ENCODE assay signal across 24 mouse cellular contexts in the genomic region with DNA sequence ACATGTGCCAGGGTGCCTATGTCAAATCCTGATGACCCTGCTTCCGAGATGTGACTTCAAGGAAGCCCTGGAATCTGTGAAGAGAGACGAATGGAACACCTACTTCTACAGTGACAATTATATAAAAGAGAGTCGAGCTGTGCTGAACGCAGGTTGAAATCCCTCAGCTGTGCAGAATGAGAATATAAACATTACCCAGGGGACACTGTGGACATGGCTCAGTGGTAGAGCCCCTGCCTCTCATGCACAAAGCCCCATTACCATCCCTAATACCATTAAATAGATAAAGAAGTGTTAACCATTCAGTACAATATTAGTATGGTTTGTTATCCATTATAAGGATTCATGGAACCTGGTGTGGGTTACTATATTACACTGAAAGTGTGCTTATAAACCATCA. TPM values are rescaled to one million over a fixed set of nuclear protein-coding genes. Genes with fewer than 3 reads are reported as not detected.
A peak's percentile ranks its signal among the peaks of the same experiment; 100 is the strongest.
DNase-seq lines count a peak whose midpoint lies in the region; ATAC-seq and TF ChIP-seq lines count a peak whose summit lies in the region.
"Had no signal": no experiment of that assay in that cellular context is flagged by ENCODE, and none has a peak within 500 bp of the region (broad histone marks: within the 10 kb centered on the region; RNA-seq: fewer than 3 reads in every experiment).

No protein-coding gene starts in this region.

- in situ Hi-C loops in CH12.LX (cut with MboI; ENCODE audit: low pct_ligation_motif_present, low pct_unique_long_range_greater_than_20kb, low sequenced_read_pairs): loop anchor here (10.0 kb wide), 1 partner anchor 98 kb away; no protein-coding TSS in a partner anchor

- TF ChIP-seq CTCF in liver, postnatal 0 days (IDR thresholded peaks at IDR 0.05; ENCODE audit: low read depth): no peak
- no peak for TF ChIP-seq CTCF in CH12.LX (conservative IDR thresholded peaks at IDR 0.05 in 1 of 2, IDR thresholded peaks at IDR 0.05 in 1 of 2; ENCODE audit: low read depth in 2 of 2, low read length in 2 of 2)

- H3K4me2 ChIP-seq in hindbrain, embryonic 12.5 days (replicated peaks): no peak overlapping the region
- no peak overlapping the region for H3K4me2 ChIP-seq in hindbrain, embryonic 11.5 days (replicated peaks; ENCODE audit: low read depth, low read length)
- no peak overlapping the region for H3K4me2 ChIP-seq in liver, postnatal 0 days (ENCODE audit: low read depth, low read length)
- H3K4me2 ChIP-seq in CH12.LX (ENCODE audit: insufficient read depth, low read depth, poor library complexity, severe bottlenecking): peak overlapping the region; percentile 88
- no peak overlapping the region for H3K4me2 ChIP-seq in neural tube, embryonic 13.5 days
- H3K4me2 ChIP-seq: embryonic facial prominence, embryonic 13.5 days; forebrain, embryonic 12.5 days; forebrain, embryonic 15.5 days; heart, embryonic 12.5 days; heart, embryonic 15.5 days; intestine, embryonic 15.5 days had no signal

- no peak overlapping the region for H3K4me3 ChIP-seq in hindbrain, embryonic 12.5 days
- H3K4me3 ChIP-seq in hindbrain, embryonic 11.5 days (ENCODE audit: low read depth, low read length): no peak overlapping the region
- H3K4me3 ChIP-seq in liver, postnatal 0 days (ENCODE audit: low read depth, low read length): no peak overlapping the region
- H3K4me3 ChIP-seq in CH12.LX (replicated peaks in 1 of 3; ENCODE audit: low read depth in 2 of 3, low read length in 2 of 3, poor library complexity in 1 of 3): peak overlapping the region; percentile 3 to 35 (median 14)
- H3K4me3 ChIP-seq in neural tube, embryonic 13.5 days: no peak overlapping the region
- H3K4me3 ChIP-seq: embryonic facial prominence, embryonic 10.5 days; embryonic facial prominence, embryonic 13.5 days; erythroblast, embryonic 14.5 days; forebrain, embryonic 12.5 days; forebrain, embryonic 15.5 days; heart, embryonic 12.5 days; heart, embryonic 15.5 days; hindbrain, embryonic 10.5 days; intestine, embryonic 15.5 days had no signal

- dilution Hi-C loops in CH12.LX (cut with MboI; ENCODE audit: extremely low pct_ligation_motif_present, extremely low pct_unique_long_range_greater_than_20kb, low sequenced_read_pairs): no loop called here

- TF ChIP-seq RAD21 in CH12.LX (IDR thresholded peaks at IDR 0.05; ENCODE audit: low read depth, low read length): no peak

- no peaks in the 10 kb centered on the region for H3K27me3 ChIP-seq in hindbrain, embryonic 12.5 days
- H3K27me3 ChIP-seq in hindbrain, embryonic 11.5 days (ENCODE audit: control insufficient read depth, insufficient read depth, low read length): no peaks in the 10 kb centered on the region
- H3K27me3 ChIP-seq in liver, postnatal 0 days (ENCODE audit: insufficient read depth, low read length): no peaks in the 10 kb centered on the region
- no peaks in the 10 kb centered on the region for H3K27me3 ChIP-seq in CH12.LX (replicated peaks)
- no peaks in the 10 kb centered on the region for H3K27me3 ChIP-seq in neural tube, embryonic 13.5 days
- H3K27me3 ChIP-seq: embryonic facial prominence, embryonic 13.5 days; forebrain, embryonic 12.5 days; forebrain, embryonic 15.5 days; heart, embryonic 12.5 days; heart, embryonic 15.5 days; intestine, embryonic 15.5 days had no signal

- 0 out of 2 replicates have a peak overlapping the region, but pooled peaks have one; percentile 4 for H3K27ac ChIP-seq in hindbrain, embryonic 12.5 days
- H3K27ac ChIP-seq in hindbrain, embryonic 11.5 days (ENCODE audit: low read depth, low read length): no peak overlapping the region
- peak overlapping the region; percentile 62 for H3K27ac ChIP-seq in liver, postnatal 0 days (ENCODE audit: low read depth)
- peak overlapping the region; percentile 96 for H3K27ac ChIP-seq in CH12.LX (ENCODE audit: insufficient read depth, low read depth)
- peak overlapping the region; percentile 67 for H3K27ac ChIP-seq in neural tube, embryonic 13.5 days (replicated peaks)
- H3K27ac ChIP-seq: embryonic facial prominence, embryonic 10.5 days; embryonic facial prominence, embryonic 13.5 days; forebrain, embryonic 12.5 days; heart, embryonic 15.5 days; hindbrain, embryonic 10.5 days; intestine, embryonic 15.5 days had no signal

- H3K9ac ChIP-seq in hindbrain, embryonic 12.5 days: no peak overlapping the region
- H3K9ac ChIP-seq in hindbrain, embryonic 11.5 days (ENCODE audit: low read depth, low read length): no peak overlapping the region
- no peak overlapping the region for H3K9ac ChIP-seq in liver, postnatal 0 days (replicated peaks)
- H3K9ac ChIP-seq in CH12.LX (ENCODE audit: insufficient read depth, low read depth): peak overlapping the region; percentile 73
- no peak overlapping the region for H3K9ac ChIP-seq in neural tube, embryonic 13.5 days
- H3K9ac ChIP-seq: embryonic facial prominence, embryonic 13.5 days; forebrain, embryonic 12.5 days; heart, embryonic 12.5 days; heart, embryonic 15.5 days; intestine, embryonic 15.5 days had no signal

- WGBS in hindbrain, embryonic 12.5 days: 73% methylated on average over 4 of the region's 4 CpGs
- WGBS in hindbrain, embryonic 11.5 days: 84% methylated on average over 4 of the region's 4 CpGs
- 69% methylated on average over 4 of the region's 4 CpGs for WGBS in liver, postnatal 0 days (ENCODE audit: insufficient replicate concordance)
- WGBS in neural tube, embryonic 13.5 days: 50% methylated on average over 4 of the region's 4 CpGs

- H3K9me3 ChIP-seq in hindbrain, embryonic 12.5 days (replicated peaks): no peaks in the 10 kb centered on the region
- H3K9me3 ChIP-seq in hindbrain, embryonic 11.5 days (ENCODE audit: control insufficient read depth, low read length): no peaks in the 10 kb centered on the region
- H3K9me3 ChIP-seq in liver, postnatal 0 days (ENCODE audit: low read length): no peaks in the 10 kb centered on the region
- peaks cover 10% of the 10 kb centered on the region for H3K9me3 ChIP-seq in CH12.LX (replicated peaks; ENCODE audit: low read length)
- H3K9me3 ChIP-seq in neural tube, embryonic 13.5 days: no peaks in the 10 kb centered on the region
- H3K9me3 ChIP-seq: embryonic facial prominence, embryonic 10.5 days; embryonic facial prominence, embryonic 13.5 days; forebrain, embryonic 12.5 days; forebrain, embryonic 15.5 days; heart, embryonic 12.5 days; heart, embryonic 15.5 days; hindbrain, embryonic 10.5 days; intestine, embryonic 15.5 days had no signal

- H3K36me3 ChIP-seq in hindbrain, embryonic 12.5 days: no peaks in the 10 kb centered on the region
- no peaks in the 10 kb centered on the region for H3K36me3 ChIP-seq in hindbrain, embryonic 11.5 days (ENCODE audit: control insufficient read depth, insufficient read depth, low read length)
- no peaks in the 10 kb centered on the region for H3K36me3 ChIP-seq in liver, postnatal 0 days (replicated peaks; ENCODE audit: insufficient read depth, low read length)
- H3K36me3 ChIP-seq in CH12.LX (replicated peaks in 1 of 2; ENCODE audit: control insufficient read depth in 1 of 2, insufficient read depth in 1 of 2, low read length in 1 of 2): peaks cover 37 to 92% of the 10 kb centered on the region in 2 experiments
- H3K36me3 ChIP-seq in neural tube, embryonic 13.5 days: no peaks in the 10 kb centered on the region
- H3K36me3 ChIP-seq: embryonic facial prominence, embryonic 10.5 days; embryonic facial prominence, embryonic 13.5 days; forebrain, embryonic 12.5 days; forebrain, embryonic 15.5 days; G1E; heart, embryonic 12.5 days; heart, embryonic 15.5 days; hindbrain, embryonic 10.5 days; intestine, embryonic 15.5 days had no signal

- TF ChIP-seq POLR2A in CH12.LX (IDR thresholded peaks at IDR 0.05; ENCODE audit: low read depth, low read length): no peak

- no peak for ATAC-seq in hindbrain, embryonic 12.5 days (ENCODE audit: low FRiP score)
- no peak for ATAC-seq in hindbrain, embryonic 11.5 days (ENCODE audit: low FRiP score)
- no peak for ATAC-seq in liver, postnatal 0 days
- ATAC-seq in neural tube, embryonic 13.5 days (ENCODE audit: low read depth): peak; percentile 71; the same call in 1 of the 2 replicates
- ATAC-seq: activated CD4-positive, CD25-positive, alpha-beta regulatory T cell, adult 4 months; forebrain, embryonic 15.5 days; intestine, embryonic 15.5 days had no signal

- no peak for TF ChIP-seq EP300 in liver, postnatal 0 days (IDR thresholded peaks at IDR 0.05; ENCODE audit: low read depth)
- no peak for TF ChIP-seq EP300 in CH12.LX (IDR thresholded peaks at IDR 0.05; ENCODE audit: low read length)

- DNase-seq in hindbrain, embryonic 11.5 days (ENCODE audit: low spot score): no peak
- DNase-seq in liver, postnatal 0 days: no peak
- DNase-seq in liver: no peak
- DNase-seq in CH12.LX (ENCODE audit: extremely low read depth): no peak
- DNase-seq in left cerebral cortex, adult 9 months (ENCODE audit: low spot score in 2 of 2): no peak
- no peak for DNase-seq in urinary bladder, adult 18-20 months (ENCODE audit: low spot score in 2 of 2)
- DNase-seq: adrenal gland, adult 8-10 months; adrenal gland, postnatal 25 days; embryo, embryonic 11 days; heart, adult 18-20 months; heart, postnatal 10 days had no signal

- H3K79me2 ChIP-seq in CH12.LX (replicated peaks; ENCODE audit: control insufficient read depth, extremely low read depth, insufficient read depth, poor library complexity, severe bottlenecking): peaks cover 96% of the 10 kb centered on the region

- peaks cover 5% of the 10 kb centered on the region; the same call in 1 of the 2 replicates for H3K4me1 ChIP-seq in hindbrain, embryonic 12.5 days
- no peaks in the 10 kb centered on the region for H3K4me1 ChIP-seq in hindbrain, embryonic 11.5 days (replicated peaks; ENCODE audit: control insufficient read depth, insufficient read depth, low read length)
- H3K4me1 ChIP-seq in liver, postnatal 0 days (ENCODE audit: insufficient read depth): 0 out of 2 replicates have a peak, but pooled peaks cover 2% of the 10 kb centered on the region
- H3K4me1 ChIP-seq in CH12.LX (ENCODE audit: control insufficient read depth in 1 of 2, insufficient read depth in 2 of 2): peaks cover 24 to 77% of the 10 kb centered on the region in 2 experiments
- peaks cover 30% of the 10 kb centered on the region for H3K4me1 ChIP-seq in neural tube, embryonic 13.5 days (replicated peaks)
- H3K4me1 ChIP-seq: hindbrain, embryonic 10.5 days; intestine, embryonic 15.5 days had no signal

TF ChIP-seq in CH12.LX, 34 proteins besides CTCF, POLR2A, EP300 and RAD21:
- no peak for TF ChIP-seq MEF2A (IDR thresholded peaks at IDR 0.05; ENCODE audit: borderline replicate concordance, low read depth, low read length)

RNA-seq across cellular contexts. Expression of a gene that starts 7.2 kb away (rescaled TPM):
- 8.3 and 10.4 TPM in 2 replicates for polyA plus RNA-seq in hindbrain, embryonic 12.5 days (2016; fragmentation: Nextera tagmentation; extraction: Ambion mirVana)
- 5.3 and 5.6 TPM in 2 replicates for polyA plus RNA-seq in hindbrain, embryonic 11.5 days (2014; fragmentation: Nextera tagmentation; extraction: Ambion mirVana)
- polyA plus RNA-seq in liver, postnatal 0 days (2015; fragmentation: Nextera tagmentation; extraction: Ambion mirVana): 5.0 and 6.0 TPM in 2 replicates
- total RNA-seq in CH12.LX (2012; rRNA removed) (52.5 and 76.2 TPM in 2 replicates), CH12.LX (2014; rRNA removed) (60.5 and 71.7 TPM in 2 replicates)
- 66.2 and 80.6 TPM in 2 replicates for polyA plus RNA-seq in CH12.LX (2012; ENCODE audit: insufficient read length, low read depth)
- polyA plus RNA-seq in neural tube, embryonic 13.5 days (2015; fragmentation: Nextera tagmentation; extraction: Ambion mirVana): 18.5 and 18.7 TPM in 2 replicates
- total RNA-seq: G1E had no signal
- polyA plus RNA-seq: G1E had no signal

Comparison
In these comparisons a context has a peak if more than half of its experiments do, and no peak if none do; other contexts are left out.
1. H3K4me3 ChIP-seq: peak in CH12.LX (3 of 3); none in hindbrain, embryonic 12.5 days (single experiment), hindbrain, embryonic 11.5 days (single experiment), liver, postnatal 0 days (single experiment) and neural tube, embryonic 13.5 days (single experiment).